Mouse (Mus musculus) hindbrain, embryonic 16.5 days (tissue): ENCODE results near the gene Ifna12. TPM values are rescaled to one million over a fixed set of nuclear protein-coding genes. Genes with fewer than 3 reads are reported as not detected.
A peak's percentile ranks its signal among the peaks of the same experiment; 100 is the strongest.

ENCODE experiments used
- ATAC-seq: fragments of 200-750 bp; cut with Nextera tagmentation; 2 replicates; pipeline ENCODE4 v1.8.0; 2017; ENCODE audit warnings: moderate TSS enrichment, moderate library complexity
- H3K27ac ChIP-seq: fragments of 300-500 bp; sonication (generic); 2 replicates; pipeline ENCODE4 v1.5.1; 2014; ENCODE audit warnings: low read depth, mild to moderate bottlenecking, control low read depth, low read length, moderate library complexity
- H3K27me3 ChIP-seq: fragments of 300-500 bp; sonication (generic); replicated peaks from 2 replicates; pipeline ENCODE4 v1.6.1; 2014; ENCODE audit warnings: low read length; ENCODE audit not compliant: control insufficient read depth, insufficient read depth
- H3K36me3 ChIP-seq: fragments of 300-500 bp; sonication (generic); 2 replicates; pipeline ENCODE4 v1.6.1; 2014; ENCODE audit warnings: mild to moderate bottlenecking, low read length, moderate library complexity, mixed read lengths; ENCODE audit not compliant: control insufficient read depth, insufficient read depth
- H3K4me1 ChIP-seq: fragments of 300-500 bp; sonication (generic); 2 replicates; pipeline ENCODE4 v1.6.1; 2014; ENCODE audit warnings: low read depth, low read length; ENCODE audit not compliant: control insufficient read depth, insufficient read depth
- H3K4me2 ChIP-seq: fragments of 300-500 bp; sonication (generic); 2 replicates; pipeline ENCODE4 v1.6.1; 2014; ENCODE audit warnings: mild to moderate bottlenecking, low read length, control low read depth, moderate library complexity
- H3K4me3 ChIP-seq: fragments of 300-500 bp; sonication (generic); 2 replicates; pipeline ENCODE4 v1.5.1; 2014; ENCODE audit warnings: mild to moderate bottlenecking, low read length, control low read depth, moderate library complexity
- H3K9ac ChIP-seq: fragments of 300-500 bp; sonication (generic); 2 replicates; pipeline ENCODE4 v1.6.1; 2014; ENCODE audit warnings: low read depth, mild to moderate bottlenecking, control low read depth, low read length, moderate library complexity
- H3K9me3 ChIP-seq: fragments of 300-500 bp; sonication (generic); 2 replicates; pipeline ENCODE4 v1.6.1; 2014; ENCODE audit warnings: mild to moderate bottlenecking, low read length, moderate library complexity; ENCODE audit not compliant: control insufficient read depth
- WGBS: fragments of 180-500 bp; shearing (Covaris S2); extraction: QIAGEN DNeasy Blood & Tissue Kit; methylation state at CpG from one replicate; pipeline ENCODE4 v1.1.7; 2014; 5-methylcytosine and 5-hydroxymethylcytosine counted together
- polyA plus RNA-seq: library from polyadenylated mRNA; unstranded; fragments of >200 nt; fragmentation: Nextera tagmentation; extraction: Ambion mirVana; gene quantifications from 2 replicates; pipeline ENCODE4 v1.2.1, GENCODE M21; 2015

Ifna12 gene
- not detected in 2 replicates for polyA plus RNA-seq

GRCm38 (mm10) chr4:88603276-88603675 is at the start of gene Ifna12:
TSS of gene Ifna12 (minus strand) at chr4:88603376.
- no peak within 1 kb of the TSS for H3K4me2 ChIP-seq
- no peaks in the 10 kb centered on the region; the same call in 1 of the 2 replicates for H3K9me3 ChIP-seq
- H3K9ac ChIP-seq, result no peak within 1 kb of the TSS
- no peak for ATAC-seq
- no peaks in the 10 kb centered on the region for H3K36me3 ChIP-seq
- no peak within 1 kb of the TSS for H3K27ac ChIP-seq
- no peaks in the 10 kb centered on the region for H3K27me3 ChIP-seq
- H3K4me1 ChIP-seq, result no peaks in the 10 kb centered on the region
- no peak within 1 kb of the TSS for H3K4me3 ChIP-seq

GRCm38 (mm10) chr4:88644359-88644758 is 41.2 kb upstream of the Ifna12 start, which contains the start of gene Ifna13:
TSS of gene Ifna13 (minus strand) at chr4:88644459.
- no peaks in the 10 kb centered on the region for H3K27me3 ChIP-seq
- H3K4me1 ChIP-seq, result no peaks in the 10 kb centered on the region
- no peaks in the 10 kb centered on the region for H3K9me3 ChIP-seq
- 69% methylated on average over 2 of the region's 2 CpGs for WGBS
- H3K36me3 ChIP-seq, result no peaks in the 10 kb centered on the region
- no peak within 1 kb of the TSS for H3K4me3 ChIP-seq
- no peak for ATAC-seq
- H3K27ac ChIP-seq, result no peak within 1 kb of the TSS
- no peak within 1 kb of the TSS for H3K9ac ChIP-seq
- H3K4me2 ChIP-seq, result no peak within 1 kb of the TSS

- ATAC-seq, result no peak
- Histone ChIP-seq H3K4me3 (no peak overlapping the region), H3K36me3 (no peaks in the 10 kb centered on the region), H3K9me3 (no peaks in the 10 kb centered on the region), H3K4me2 (no peak overlapping the region), H3K27me3 (no peaks in the 10 kb centered on the region), H3K9ac (no peak overlapping the region), H3K4me1 (no peaks in the 10 kb centered on the region), H3K27ac (no peak overlapping the region)
- 31% methylated on average over 2 of the region's 2 CpGs for WGBS
These were observed 39.4 kb upstream of the Ifna12 start for GRCm38 (mm10) chr4:88642526-88642925.

- Histone ChIP-seq H3K27ac (no peak overlapping the region), H3K4me2 (peak overlapping the region; percentile 42), H3K36me3 (no peaks in the 10 kb centered on the region), H3K4me1 (no peaks in the 10 kb centered on the region), H3K9me3 (no peaks in the 10 kb centered on the region), H3K9ac (no peak overlapping the region; the same call in 1 of the 2 replicates), H3K27me3 (no peaks in the 10 kb centered on the region), H3K4me3 (peak overlapping the region; percentile 28)
- ATAC-seq, result peak; percentile 96
- WGBS, result 14% methylated on average over 11 of the region's 11 CpGs
These were observed 38.1 kb upstream of the Ifna12 start for GRCm38 (mm10) chr4:88641077-88641831.

GRCm38 (mm10) chr4:88640704-88641076 is 37.5 kb upstream of the Ifna12 start:
- no peak for ATAC-seq
- H3K36me3 ChIP-seq, result no peaks in the 10 kb centered on the region
- no peak overlapping the region for H3K27ac ChIP-seq
- H3K4me1 ChIP-seq, result no peaks in the 10 kb centered on the region
- H3K9ac ChIP-seq, result no peak overlapping the region; the same call in 1 of the 2 replicates
- H3K27me3 ChIP-seq, result no peaks in the 10 kb centered on the region
- peak overlapping the region; percentile 28 for H3K4me3 ChIP-seq
- WGBS, result 62% methylated on average over 8 of the region's 8 CpGs
- no peaks in the 10 kb centered on the region for H3K9me3 ChIP-seq
- H3K4me2 ChIP-seq, result peak overlapping the region; percentile 42

- Histone ChIP-seq H3K27ac (no peak within 1 kb of the TSS), H3K4me3 (no peak within 1 kb of the TSS), H3K27me3 (no peaks in the 10 kb centered on the region), H3K4me2 (no peak within 1 kb of the TSS), H3K9ac (no peak within 1 kb of the TSS), H3K9me3 (no peaks in the 10 kb centered on the region), H3K4me1 (no peaks in the 10 kb centered on the region), H3K36me3 (no peaks in the 10 kb centered on the region)
- no peak for ATAC-seq
- 92% methylated on average over 4 of the region's 4 CpGs for WGBS
These were observed 31.1 kb upstream of the Ifna12 start, which contains the start of gene C87499 for GRCm38 (mm10) chr4:88634311-88634710. TSS of gene C87499 (minus strand) at chr4:88634411.

- no peak within 1 kb of the TSS for H3K27ac ChIP-seq
- no peak for ATAC-seq
- no peak within 1 kb of the TSS for H3K9ac ChIP-seq
- H3K9me3 ChIP-seq, result no peaks in the 10 kb centered on the region
- no peaks in the 10 kb centered on the region for H3K4me1 ChIP-seq
- H3K36me3 ChIP-seq, result no peaks in the 10 kb centered on the region
- H3K4me2 ChIP-seq, result no peak within 1 kb of the TSS
- H3K4me3 ChIP-seq, result no peak within 1 kb of the TSS
- WGBS, result 84% methylated on average over 1 of the region's 1 CpGs
- no peaks in the 10 kb centered on the region for H3K27me3 ChIP-seq
These were observed 10.9 kb downstream of the Ifna12 start, which contains the start of gene Ifna9 for GRCm38 (mm10) chr4:88592285-88592684. TSS of gene Ifna9 (minus strand) at chr4:88592385.

GRCm38 (mm10) chr4:88571698-88572097 is 31.5 kb downstream of the Ifna12 start, which contains the start of gene Ifna14:
TSS of gene Ifna14 (minus strand) at chr4:88571798.
- Histone ChIP-seq H3K9me3 (no peaks in the 10 kb centered on the region), H3K36me3 (no peaks in the 10 kb centered on the region), H3K4me2 (no peak within 1 kb of the TSS), H3K4me1 (no peaks in the 10 kb centered on the region), H3K27ac (no peak within 1 kb of the TSS), H3K27me3 (no peaks in the 10 kb centered on the region), H3K9ac (no peak within 1 kb of the TSS), H3K4me3 (no peak within 1 kb of the TSS)
- ATAC-seq, result no peak
- 76% methylated on average over 1 of the region's 1 CpGs for WGBS

GRCm38 (mm10) chr4:88561791-88562190 is 41.4 kb downstream of the Ifna12 start:
- Histone ChIP-seq H3K4me3 (no peak overlapping the region), H3K27ac (no peak overlapping the region), H3K4me2 (no peak overlapping the region), H3K9me3 (no peaks in the 10 kb centered on the region), H3K36me3 (no peaks in the 10 kb centered on the region), H3K4me1 (no peaks in the 10 kb centered on the region), H3K9ac (no peak overlapping the region), H3K27me3 (no peaks in the 10 kb centered on the region)
- WGBS, result 93% methylated on average over 1 of the region's 1 CpGs
- no peak for ATAC-seq
